Mouse (Mus musculus): ENCODE measurements around the gene Kbtbd7. TPM values are rescaled to one million over a fixed set of nuclear protein-coding genes. Genes with fewer than 3 reads are reported as not detected.
A peak's percentile ranks its signal among the peaks of the same experiment; 100 is the strongest.

The Kbtbd7 gene
- 8.9 and 10.1 TPM in 2 replicates for polyA plus RNA-seq (2015; fragmentation: Nextera tagmentation; extraction: Ambion mirVana)

GRCm38 (mm10) chr14:79425979-79426729, at the start of gene Kbtbd7:
Kbtbd7 (plus strand) TSS chr14:79426511.
- peaks cover 10% of the 10 kb centered on the region for H3K9me3 ChIP-seq (replicated peaks; ENCODE audit: control insufficient read depth, low read length)
- H3K9ac ChIP-seq (ENCODE audit: low read length), result peak within 1 kb of the TSS; percentile 72
- peak within 1 kb of the TSS; percentile 40 for H3K4me2 ChIP-seq (ENCODE audit: low read depth, low read length)
- under 1% methylated on average over 40 of the region's 44 CpGs for WGBS
- H3K4me1 ChIP-seq (ENCODE audit: control insufficient read depth, insufficient read depth, low read length), result no peaks in the 10 kb centered on the region
- H3K4me3 ChIP-seq (replicated peaks; ENCODE audit: low read length), result peak within 1 kb of the TSS; percentile 55
- no peaks in the 10 kb centered on the region for H3K27me3 ChIP-seq (ENCODE audit: control insufficient read depth, insufficient read depth, low read length)
- peaks cover 11% of the 10 kb centered on the region; the same call in 1 of the 2 replicates for H3K36me3 ChIP-seq (ENCODE audit: control insufficient read depth, insufficient read depth, low read length)
- H3K27ac ChIP-seq (ENCODE audit: low read length), result peak within 1 kb of the TSS; percentile 80
- ATAC-seq (ENCODE audit: insufficient read depth, low FRiP score), result peak; percentile 99

DNA sequence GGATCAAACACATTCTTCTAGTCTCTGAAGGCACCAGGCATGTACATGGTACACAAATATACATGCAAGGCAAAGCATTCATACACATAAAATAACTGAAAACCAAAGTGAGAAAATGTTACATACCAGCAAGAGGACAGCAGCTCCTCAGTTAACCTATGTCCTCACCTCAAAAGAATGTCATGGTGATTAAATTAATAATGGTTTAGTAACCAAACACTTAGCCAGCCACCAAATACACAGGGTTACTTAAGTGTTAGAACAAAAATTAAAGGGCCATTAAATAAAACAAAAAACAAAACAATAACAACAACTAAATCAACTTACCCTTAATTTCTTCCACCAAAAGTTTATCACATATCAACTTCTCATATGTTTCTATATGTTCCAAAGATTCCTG, 49.3 kb upstream of the Kbtbd7 start:
- H3K27me3 ChIP-seq (ENCODE audit: control insufficient read depth, insufficient read depth, low read length), result no peaks in the 10 kb centered on the region

GRCm38 (mm10) chr14:79383120-79383519, 43.2 kb upstream of the Kbtbd7 start:
- Histone ChIP-seq H3K9me3 (replicated peaks; ENCODE audit: control insufficient read depth, low read length) (no peaks in the 10 kb centered on the region), H3K4me3 (replicated peaks; ENCODE audit: low read length) (no peak overlapping the region), H3K4me2 (ENCODE audit: low read depth, low read length) (no peak overlapping the region), H3K36me3 (ENCODE audit: control insufficient read depth, insufficient read depth, low read length) (no peaks in the 10 kb centered on the region; the same call in 1 of the 2 replicates), H3K27me3 (ENCODE audit: control insufficient read depth, insufficient read depth, low read length) (no peaks in the 10 kb centered on the region), H3K4me1 (ENCODE audit: control insufficient read depth, insufficient read depth, low read length) (no peaks in the 10 kb centered on the region), H3K27ac (ENCODE audit: low read length) (no peak overlapping the region), H3K9ac (ENCODE audit: low read length) (no peak overlapping the region)
- no peak for ATAC-seq (ENCODE audit: insufficient read depth, low FRiP score)
- 93% methylated on average over 7 of the region's 7 CpGs for WGBS

More for the DNA sequence above, 49.3 kb upstream of the Kbtbd7 start:
- ATAC-seq (ENCODE audit: insufficient read depth, low FRiP score), result no peak
- no peak overlapping the region for H3K9ac ChIP-seq (ENCODE audit: low read length)
- no peak overlapping the region for H3K27ac ChIP-seq (ENCODE audit: low read length)
- no peak overlapping the region for H3K4me3 ChIP-seq (replicated peaks; ENCODE audit: low read length)
- peaks cover 4% of the 10 kb centered on the region; the same call in 1 of the 2 replicates for H3K36me3 ChIP-seq (ENCODE audit: control insufficient read depth, insufficient read depth, low read length)
- no peaks in the 10 kb centered on the region for H3K9me3 ChIP-seq (replicated peaks; ENCODE audit: control insufficient read depth, low read length)
- no peaks in the 10 kb centered on the region for H3K4me1 ChIP-seq (ENCODE audit: control insufficient read depth, insufficient read depth, low read length)
- no peak overlapping the region for H3K4me2 ChIP-seq (ENCODE audit: low read depth, low read length)

DNA sequence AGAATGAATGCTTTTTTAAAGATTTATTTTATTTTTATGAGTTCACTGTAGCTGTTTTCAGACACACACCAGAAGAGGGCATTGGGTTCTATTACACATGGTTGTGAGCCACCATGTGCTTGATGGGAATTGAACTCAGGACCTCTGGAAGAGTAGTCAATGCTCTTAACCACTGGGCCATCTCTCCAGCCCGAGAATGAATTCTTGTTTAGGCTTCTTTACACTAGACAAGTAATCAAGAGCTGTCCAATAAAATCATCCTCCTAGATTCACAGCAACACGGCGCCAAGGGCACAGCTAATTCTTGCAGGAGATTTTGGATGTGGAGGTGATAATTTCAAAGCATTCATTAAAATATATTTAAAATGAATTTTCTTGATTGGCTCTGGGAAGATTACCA, 38.0 kb upstream of the Kbtbd7 start:
- no peak overlapping the region for H3K4me3 ChIP-seq (replicated peaks; ENCODE audit: low read length)
- no peaks in the 10 kb centered on the region for H3K27me3 ChIP-seq (ENCODE audit: control insufficient read depth, insufficient read depth, low read length)
- H3K4me2 ChIP-seq (ENCODE audit: low read depth, low read length), result no peak overlapping the region
- WGBS, result 85% methylated on average over 3 of the region's 3 CpGs
- H3K9ac ChIP-seq (ENCODE audit: low read length), result no peak overlapping the region
- no peaks in the 10 kb centered on the region for H3K36me3 ChIP-seq (ENCODE audit: control insufficient read depth, insufficient read depth, low read length)
- H3K9me3 ChIP-seq (replicated peaks; ENCODE audit: control insufficient read depth, low read length), result no peaks in the 10 kb centered on the region
- no peak for ATAC-seq (ENCODE audit: insufficient read depth, low FRiP score)
- H3K27ac ChIP-seq (ENCODE audit: low read length), result no peak overlapping the region
- H3K4me1 ChIP-seq (ENCODE audit: control insufficient read depth, insufficient read depth, low read length), result peaks cover 6% of the 10 kb centered on the region; the same call in 1 of the 2 replicates

DNA sequence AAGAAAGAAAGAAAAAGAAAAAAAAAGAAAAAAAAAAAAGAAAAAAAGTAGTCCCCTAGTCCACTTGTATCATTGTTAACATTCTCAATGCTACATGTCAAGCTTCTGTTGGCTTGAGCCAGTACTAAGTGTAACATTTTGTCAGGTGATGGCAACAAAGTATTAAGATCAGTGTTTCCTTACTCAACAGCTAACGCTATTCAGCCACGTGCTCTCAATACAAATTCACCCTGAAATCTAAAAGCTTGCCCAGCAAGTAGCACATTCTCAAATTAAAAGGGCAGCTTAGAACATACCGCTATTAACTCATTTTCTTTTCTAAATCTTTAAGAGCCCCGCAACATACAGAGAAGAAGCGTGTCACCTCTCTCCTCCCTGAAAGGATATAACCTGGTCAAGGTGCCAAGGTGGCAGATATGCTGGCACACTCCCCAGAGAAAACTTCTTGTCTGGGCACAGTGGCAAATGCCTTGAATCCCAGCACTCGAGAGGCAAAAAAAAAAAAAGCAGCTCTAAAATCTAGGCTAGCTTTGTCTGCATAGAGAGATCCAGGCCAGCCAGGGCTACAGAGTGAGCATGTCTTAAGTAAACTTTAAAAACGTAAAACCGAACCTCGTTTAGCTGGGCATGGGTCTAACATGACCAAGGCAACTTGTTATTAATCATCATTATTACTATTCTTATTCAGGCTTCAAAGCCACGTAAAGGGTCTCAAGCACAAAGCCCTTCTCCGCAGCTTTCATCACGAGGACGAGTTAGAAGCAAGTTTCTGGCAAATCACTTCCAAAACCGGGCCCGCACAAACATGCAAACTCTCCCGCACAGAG, 36.7 kb upstream of the Kbtbd7 start:
- Histone ChIP-seq H3K9ac (ENCODE audit: low read length) (peak overlapping the region; percentile 81), H3K4me2 (ENCODE audit: low read depth, low read length) (peak overlapping the region; percentile 69), H3K9me3 (replicated peaks; ENCODE audit: control insufficient read depth, low read length) (no peaks in the 10 kb centered on the region), H3K36me3 (ENCODE audit: control insufficient read depth, insufficient read depth, low read length) (no peaks in the 10 kb centered on the region), H3K27ac (ENCODE audit: low read length) (peak overlapping the region; percentile 97), H3K4me1 (ENCODE audit: control insufficient read depth, insufficient read depth, low read length) (peaks cover 6% of the 10 kb centered on the region; the same call in 1 of the 2 replicates), H3K27me3 (ENCODE audit: control insufficient read depth, insufficient read depth, low read length) (no peaks in the 10 kb centered on the region), H3K4me3 (replicated peaks; ENCODE audit: low read length) (peak overlapping the region; percentile 90)
- no peak for ATAC-seq (ENCODE audit: insufficient read depth, low FRiP score)
- WGBS, result 2% methylated on average over 16 of the region's 16 CpGs

DNA sequence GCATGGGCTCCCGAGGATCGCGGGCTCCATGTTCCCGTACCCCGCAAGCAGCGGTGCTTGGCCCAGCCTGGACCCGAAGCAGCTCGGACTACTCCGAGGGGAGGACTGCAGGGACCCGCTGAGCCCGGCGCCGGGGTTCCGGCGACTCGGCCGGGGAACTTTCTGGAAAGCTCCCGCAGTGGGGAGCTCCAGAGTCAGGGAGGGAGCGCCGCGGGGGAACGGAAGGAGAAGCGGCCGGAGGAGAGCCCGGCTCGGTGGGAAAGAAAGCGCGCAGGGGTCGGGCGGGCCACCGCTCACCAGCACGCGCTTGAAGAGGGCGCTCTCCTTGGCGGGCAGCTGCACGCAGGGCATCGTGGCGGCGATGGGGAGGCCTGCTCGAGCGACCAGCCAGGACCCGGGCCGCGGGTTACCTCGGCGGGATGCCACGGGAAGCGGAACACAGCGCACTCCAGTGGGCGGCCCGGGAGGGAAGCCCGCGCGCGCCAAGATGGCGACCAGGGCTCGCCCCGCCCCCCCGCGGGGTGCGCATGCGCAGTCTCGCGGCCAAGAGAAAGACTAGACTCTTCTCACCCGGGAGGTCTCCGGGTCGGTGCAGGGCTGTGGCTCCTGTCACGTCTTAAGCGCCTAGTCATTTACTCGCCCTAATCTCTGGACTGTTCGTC, 35.9 kb upstream of the Kbtbd7 start, which contains the start of gene Naa16:
Naa16 (minus strand) TSS at position 514 of the 662 bp plus-strand sequence.
- H3K9ac ChIP-seq (ENCODE audit: low read length), result peak within 1 kb of the TSS; percentile 81
- no peaks in the 10 kb centered on the region for H3K27me3 ChIP-seq (ENCODE audit: control insufficient read depth, insufficient read depth, low read length)
- H3K27ac ChIP-seq (ENCODE audit: low read length), result peak within 1 kb of the TSS; percentile 97
- peaks cover 6% of the 10 kb centered on the region; the same call in 1 of the 2 replicates for H3K4me1 ChIP-seq (ENCODE audit: control insufficient read depth, insufficient read depth, low read length)
- no peaks in the 10 kb centered on the region for H3K9me3 ChIP-seq (replicated peaks; ENCODE audit: control insufficient read depth, low read length)
- H3K36me3 ChIP-seq (ENCODE audit: control insufficient read depth, insufficient read depth, low read length), result no peaks in the 10 kb centered on the region
- H3K4me2 ChIP-seq (ENCODE audit: low read depth, low read length), result peak within 1 kb of the TSS; percentile 69
- peak within 1 kb of the TSS; percentile 90 for H3K4me3 ChIP-seq (replicated peaks; ENCODE audit: low read length)
- under 1% methylated on average over 60 of the region's 71 CpGs for WGBS
- ATAC-seq (ENCODE audit: insufficient read depth, low FRiP score), result peak; percentile 93

DNA sequence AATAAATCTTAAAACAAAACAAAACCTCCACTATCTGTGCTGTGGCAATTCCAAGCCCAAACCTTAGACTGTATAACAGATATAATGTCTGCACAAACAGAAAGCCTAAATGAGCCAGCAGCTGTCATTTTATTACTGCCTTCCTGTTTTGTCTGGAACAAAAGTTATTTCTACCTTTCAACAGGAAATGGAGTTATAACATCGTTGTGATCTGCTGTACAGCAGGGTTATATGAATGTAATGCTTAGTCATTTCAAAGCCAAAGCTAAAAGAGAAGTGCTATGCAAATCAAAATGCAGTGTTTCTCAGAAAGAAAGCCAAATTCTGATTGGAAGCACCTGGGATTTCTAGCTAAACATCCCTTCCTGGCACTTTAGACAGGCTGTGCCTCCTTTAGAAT, 33.0 kb upstream of the Kbtbd7 start:
- WGBS, result 46% methylated on average over 1 of the region's 1 CpGs
- Histone ChIP-seq H3K4me1 (ENCODE audit: control insufficient read depth, insufficient read depth, low read length) (peaks cover 8% of the 10 kb centered on the region), H3K27ac (ENCODE audit: low read length) (no peak overlapping the region), H3K36me3 (ENCODE audit: control insufficient read depth, insufficient read depth, low read length) (no peaks in the 10 kb centered on the region), H3K4me3 (replicated peaks; ENCODE audit: low read length) (no peak overlapping the region), H3K9me3 (replicated peaks; ENCODE audit: control insufficient read depth, low read length) (no peaks in the 10 kb centered on the region), H3K4me2 (ENCODE audit: low read depth, low read length) (no peak overlapping the region), H3K9ac (ENCODE audit: low read length) (no peak overlapping the region), H3K27me3 (ENCODE audit: control insufficient read depth, insufficient read depth, low read length) (no peaks in the 10 kb centered on the region)
- ATAC-seq (ENCODE audit: insufficient read depth, low FRiP score), result no peak

GRCm38 (mm10) chr14:79394564-79394963, 31.7 kb upstream of the Kbtbd7 start:
- no peak overlapping the region for H3K27ac ChIP-seq (ENCODE audit: low read length)
- no peaks in the 10 kb centered on the region for H3K9me3 ChIP-seq (replicated peaks; ENCODE audit: control insufficient read depth, low read length)
- H3K9ac ChIP-seq (ENCODE audit: low read length), result no peak overlapping the region
- H3K4me2 ChIP-seq (ENCODE audit: low read depth, low read length), result no peak overlapping the region
- ATAC-seq (ENCODE audit: insufficient read depth, low FRiP score), result no peak
- H3K27me3 ChIP-seq (ENCODE audit: control insufficient read depth, insufficient read depth, low read length), result no peaks in the 10 kb centered on the region
- H3K4me3 ChIP-seq (replicated peaks; ENCODE audit: low read length), result no peak overlapping the region
- H3K4me1 ChIP-seq (ENCODE audit: control insufficient read depth, insufficient read depth, low read length), result peaks cover 5% of the 10 kb centered on the region; the same call in 1 of the 2 replicates
- no peaks in the 10 kb centered on the region for H3K36me3 ChIP-seq (ENCODE audit: control insufficient read depth, insufficient read depth, low read length)
